Mouse (Mus musculus) kidney, adult 2 months (tissue): ENCODE data around the gene Gramd1b.

Experiments
- CTCF ChIP-seq: fragments of 200-500 bp; conservative IDR thresholded peaks from 2 replicates; pipeline ENCODE4 v1.5.1; 2011; ENCODE audit warnings: low read depth, mild to moderate bottlenecking, control low read depth, low read length, moderate library complexity, mixed read lengths; ENCODE audit not compliant: insufficient read depth, insufficient read length
- POLR2A ChIP-seq: fragments of 200-500 bp; IDR thresholded peaks from one replicate; pipeline ENCODE4 v1.6.1; 2011; ENCODE audit warnings: low read depth, low read length, control low read depth

DNA sequence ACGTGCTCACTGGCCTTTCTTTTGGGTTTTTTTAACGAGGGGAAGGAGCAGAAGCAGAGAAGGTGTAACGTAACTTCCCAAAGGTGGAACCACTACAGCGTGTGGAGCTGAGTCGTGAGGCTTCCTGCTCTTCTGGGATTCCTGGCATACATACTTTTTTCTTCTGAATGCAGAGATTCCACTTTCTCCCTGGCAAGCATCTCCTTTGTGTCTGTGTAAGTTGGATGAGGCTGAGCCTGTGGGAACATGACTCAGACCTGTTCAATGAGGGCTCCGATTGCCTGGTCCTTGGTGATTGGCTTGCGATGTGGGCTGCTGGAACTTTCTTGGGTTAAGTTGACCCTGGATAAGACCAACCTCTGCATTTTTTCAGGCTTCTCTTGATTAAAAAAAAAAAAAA, 28.5 kb upstream of the Gramd1b start:
- TF ChIP-seq CTCF (no peak), POLR2A (no peak)
